Mouse (Mus musculus) liver, adult 2 months (tissue): ENCODE results near the gene Adamtsl4.

Experiments used
- CTCF ChIP-seq: fragments of 200-500 bp; IDR thresholded peaks from 2 replicates; pipeline ENCODE4 v1.5.1; 2011; ENCODE audit warnings: low read depth, low read length, control low read depth
- POLR2A ChIP-seq: fragments of 200-500 bp; IDR thresholded peaks from 2 replicates; pipeline ENCODE4 v1.6.1; 2011; ENCODE audit warnings: low read length, control low read depth; ENCODE audit not compliant: insufficient read depth; ENCODE audit errors: extremely low read depth

DNA sequence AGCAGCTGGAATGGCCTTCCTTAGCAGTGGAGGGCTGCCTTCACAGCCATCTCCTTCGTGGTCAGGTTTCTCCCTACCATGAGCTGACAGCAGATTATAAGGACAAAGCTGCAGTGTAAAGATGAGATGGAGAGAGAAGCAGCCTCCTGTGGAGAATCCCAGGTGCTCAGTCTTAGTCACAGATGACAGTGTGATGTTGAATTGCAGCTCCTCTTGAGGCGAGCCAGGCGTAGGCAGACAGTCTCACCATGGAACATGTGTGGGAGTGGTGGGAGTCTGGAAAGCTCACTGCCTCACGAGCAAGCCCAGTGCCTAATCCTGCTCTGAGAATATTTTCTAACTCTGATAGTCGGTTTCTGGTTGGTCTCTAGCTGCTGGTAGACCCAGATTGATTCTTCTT lies 60.0 kb downstream of the Adamtsl4 start:
- no peak for TF ChIP-seq POLR2A
- TF ChIP-seq CTCF, result no peak
